Mouse (Mus musculus) cerebellum, adult 2 months (tissue): ENCODE results near the gene Slc10a7.

Experiments used
- CTCF ChIP-seq: fragments of 200-500 bp; IDR thresholded peaks from 2 replicates; pipeline ENCODE4 v1.5.1; 2011; ENCODE audit warnings: low read depth, mild to moderate bottlenecking, control low read depth, low read length, moderate library complexity, borderline replicate concordance; ENCODE audit not compliant: insufficient read depth
- POLR2A ChIP-seq: fragments of 200-500 bp; IDR thresholded peaks from 2 replicates; pipeline ENCODE4 v1.6.1; 2011; ENCODE audit warnings: low read length, control low read depth, borderline replicate concordance; ENCODE audit not compliant: insufficient read depth

GRCm38 (mm10) chr8:78627793-78628192, 118.6 kb downstream of the Slc10a7 start:
- TF ChIP-seq CTCF (no peak), POLR2A (no peak)
